8 mouse cellular contexts compared by ENCODE assay signal in genomic region chr8:83698291-83698660, GRCm38 (mm10). TPM values are rescaled to one million over a fixed set of nuclear protein-coding genes. Genes with fewer than 3 reads are reported as not detected.
DNase-seq lines count a peak whose midpoint lies in the region; ATAC-seq lines count a peak whose summit lies in the region.

No protein-coding gene starts in this region.

- H3K4me1 ChIP-seq in heart, embryonic 15.5 days (replicated peaks), result peaks cover 59% of the 10 kb centered on the region

- peaks cover 55% of the 10 kb centered on the region for H3K79me2 ChIP-seq in macrophage (ENCODE audit: inconsistent target)

- 4% methylated on average over 15 of the region's 15 CpGs for WGBS in heart, embryonic 15.5 days
- WGBS in macrophage (ENCODE audit: missing documents), result under 1% methylated on average over 10 of the region's 15 CpGs

- peak overlapping the region; percentile 97 for H3K4me2 ChIP-seq in heart, embryonic 15.5 days

- H3K36me3 ChIP-seq in heart, embryonic 15.5 days, result no peaks in the 10 kb centered on the region
- no peaks in the 10 kb centered on the region for H3K36me3 ChIP-seq in macrophage (ENCODE audit: inconsistent target)

- H3K27ac ChIP-seq in heart, embryonic 15.5 days, result peak overlapping the region; percentile 88
- peak overlapping the region; percentile 75 for H3K27ac ChIP-seq in macrophage

- H3K9me3 ChIP-seq in heart, embryonic 15.5 days (replicated peaks), result no peaks in the 10 kb centered on the region

- peak; percentile 59 to 84 for DNase-seq in adrenal gland, adult (ENCODE audit: inconsistent age in 2 of 2, low spot score in 1 of 2)
- DNase-seq in adrenal gland, postnatal 4 days (ENCODE audit: low spot score in 2 of 2), result no peak
- peak; percentile 31 for DNase-seq in embryo, embryonic 11 days
- DNase-seq in kidney, postnatal 14 days, result peak; percentile 56
- peak; percentile 40 for DNase-seq in right cerebral cortex, postnatal 4 days

- H3K27me3 ChIP-seq in heart, embryonic 15.5 days, result no peaks in the 10 kb centered on the region

- ATAC-seq in activated CD4-positive, CD25-positive, alpha-beta regulatory T cell, adult 4 months, result peak; percentile 79
- ATAC-seq in heart, embryonic 15.5 days (replicated peaks; ENCODE audit: insufficient number of reproducible peaks, insufficient read depth, low FRiP score, low read depth), result 0 out of 2 replicates have a peak, but pooled peaks have one; percentile 8

- H3K4me3 ChIP-seq in heart, embryonic 15.5 days, result peak overlapping the region; percentile 84
- peak overlapping the region; percentile 61 for H3K4me3 ChIP-seq in macrophage (ENCODE audit: inconsistent target)

- H3K9ac ChIP-seq in heart, embryonic 15.5 days, result peak overlapping the region; percentile 98

RNA-seq across cellular contexts. Expression of gene Pkn1, which starts 0.7 kb away (rescaled TPM):
- total RNA-seq in adrenal gland, postnatal 4 days (2021), result 100 to 1,000 TPM; 115 to 120 TPM
- 10 to 100 TPM; 13.7 to 26.9 TPM for polyA plus RNA-seq in activated CD4-positive, CD25-positive, alpha-beta regulatory T cell, adult 4 months (2017; shearing (Covaris generic))
- 15.4 and 22.1 TPM in 2 replicates for polyA plus RNA-seq in heart, embryonic 15.5 days (2015; fragmentation: Nextera tagmentation; extraction: Ambion mirVana)
- total RNA-seq in macrophage (2018; cell fraction: chromatin; rRNA removed), result 100 to 1,000 TPM; 197 to 855 (median 544) TPM
- 100 to 1,000 TPM in 19 of 26 experiments, 10 to 100 TPM in 7; 81.1 to 165 (median 118) TPM for total RNA-seq in macrophage (2018; cell fraction: cytosol; rRNA removed)
- 100 to 1,000 TPM; 156 to 497 (median 323) TPM for total RNA-seq in macrophage (2018; cell fraction: nucleus; rRNA removed)
- 76.4 to 110 TPM (median 109 TPM) in 3 replicates for polyA plus RNA-seq in macrophage (2018)

RNA-seq across cellular contexts. Expression of gene Ddx39, which starts 16.7 kb away (rescaled TPM):
- total RNA-seq in adrenal gland, postnatal 4 days (2021), result 10 to 100 TPM; 41.5 to 42.2 TPM
- polyA plus RNA-seq in activated CD4-positive, CD25-positive, alpha-beta regulatory T cell, adult 4 months (2017; shearing (Covaris generic)), result 100 to 1,000 TPM; 164 to 195 TPM
- 107 and 135 TPM in 2 replicates for polyA plus RNA-seq in heart, embryonic 15.5 days (2015; fragmentation: Nextera tagmentation; extraction: Ambion mirVana)
- 10 to 100 TPM in 24 of 26 experiments, 1 to 10 TPM in 2; 8.1 to 68.9 (median 39.1) TPM for total RNA-seq in macrophage (2018; cell fraction: chromatin; rRNA removed)
- total RNA-seq in macrophage (2018; cell fraction: cytosol; rRNA removed), result 10 to 100 TPM; 19.7 to 36.9 (median 27.3) TPM
- 10 to 100 TPM; 14.2 to 62.7 (median 30.3) TPM for total RNA-seq in macrophage (2018; cell fraction: nucleus; rRNA removed)
- 12.5 to 63.9 TPM (median 26.0 TPM) in 3 replicates for polyA plus RNA-seq in macrophage (2018)

RNA-seq across cellular contexts. Expression of gene Ptger1, which starts 31.8 kb away (rescaled TPM):
- 1 to 10 TPM; 2.4 to 5.1 TPM for total RNA-seq in adrenal gland, postnatal 4 days (2021)
- polyA plus RNA-seq in activated CD4-positive, CD25-positive, alpha-beta regulatory T cell, adult 4 months (2017; shearing (Covaris generic)), result 1 to 10 TPM in 1 of 2 experiments, under 1 TPM in 1; 0.93 to 1.1 TPM
- 0.45 and 0.84 TPM in 2 replicates for polyA plus RNA-seq in heart, embryonic 15.5 days (2015; fragmentation: Nextera tagmentation; extraction: Ambion mirVana)
- 1 to 10 TPM in 23 of 26 experiments, under 1 TPM in 3; 0.54 to 5.8 (median 2.1) TPM for total RNA-seq in macrophage (2018; cell fraction: chromatin; rRNA removed)
- 1 to 10 TPM in 19 of 26 experiments, under 1 TPM in 7; 0.58 to 2.3 (median 1.4) TPM for total RNA-seq in macrophage (2018; cell fraction: cytosol; rRNA removed)
- total RNA-seq in macrophage (2018; cell fraction: nucleus; rRNA removed), result 1 to 10 TPM in 21 of 26 experiments, under 1 TPM in 5; 0.59 to 4.5 (median 1.8) TPM
- 0.59 to 8.8 TPM (median 1.3 TPM) in 3 replicates for polyA plus RNA-seq in macrophage (2018)

RNA-seq across cellular contexts. Expression of gene Adgre5, which starts 42.9 kb away (rescaled TPM):
- 10 to 100 TPM; 48.6 to 49.8 TPM for total RNA-seq in adrenal gland, postnatal 4 days (2021)
- 100 to 1,000 TPM; 167 to 170 TPM for polyA plus RNA-seq in activated CD4-positive, CD25-positive, alpha-beta regulatory T cell, adult 4 months (2017; shearing (Covaris generic))
- 31.2 and 38.7 TPM in 2 replicates for polyA plus RNA-seq in heart, embryonic 15.5 days (2015; fragmentation: Nextera tagmentation; extraction: Ambion mirVana)
- 100 to 1,000 TPM in 9 of 26 experiments, 10 to 100 TPM in 17; 18.0 to 360 (median 72.3) TPM for total RNA-seq in macrophage (2018; cell fraction: chromatin; rRNA removed)
- 100 to 1,000 TPM in 10 of 26 experiments, 10 to 100 TPM in 16; 30.6 to 139 (median 64.6) TPM for total RNA-seq in macrophage (2018; cell fraction: cytosol; rRNA removed)
- total RNA-seq in macrophage (2018; cell fraction: nucleus; rRNA removed), result 100 to 1,000 TPM in 11 of 26 experiments, 10 to 100 TPM in 15; 40.1 to 399 (median 96.9) TPM
- 33.0 to 180 TPM (median 147 TPM) in 3 replicates for polyA plus RNA-seq in macrophage (2018)

RNA-seq across cellular contexts. Expression of gene Gipc1, which starts 45.8 kb away (rescaled TPM):
- total RNA-seq in adrenal gland, postnatal 4 days (2021), result 10 to 100 TPM; 59.2 to 72.0 TPM
- polyA plus RNA-seq in activated CD4-positive, CD25-positive, alpha-beta regulatory T cell, adult 4 months (2017; shearing (Covaris generic)), result 10 to 100 TPM; 21.5 to 26.8 TPM
- polyA plus RNA-seq in heart, embryonic 15.5 days (2015; fragmentation: Nextera tagmentation; extraction: Ambion mirVana), result 127 and 141 TPM in 2 replicates
- total RNA-seq in macrophage (2018; cell fraction: chromatin; rRNA removed), result 10 to 100 TPM in 22 of 26 experiments, 1 to 10 TPM in 4; 6.4 to 48.2 (median 23.5) TPM
- 10 to 100 TPM; 48.5 to 83.3 (median 66.8) TPM for total RNA-seq in macrophage (2018; cell fraction: cytosol; rRNA removed)
- total RNA-seq in macrophage (2018; cell fraction: nucleus; rRNA removed), result 10 to 100 TPM; 18.3 to 59.7 (median 27.7) TPM
- 61.6 to 92.5 TPM (median 64.4 TPM) in 3 replicates for polyA plus RNA-seq in macrophage (2018)

Comparison
In these comparisons a context has a peak if more than half of its experiments do, and no peak if none do; other contexts are left out.
1. DNase-seq: peak in adrenal gland, adult (2 of 2), embryo, embryonic 11 days (single experiment), kidney, postnatal 14 days (single experiment) and right cerebral cortex, postnatal 4 days (single experiment); none in adrenal gland, postnatal 4 days (0 of 2).